Mouse (Mus musculus): ENCODE measurements at regions not wholly inside any gene's neighbourhood (a gene's known extent, or its start where the extent isn't known, plus 50 kb on each side); places are given as distances from the start of the nearest gene placed in this dataset.
A peak's percentile ranks its signal among the peaks of the same experiment; 100 is the strongest.

DNA sequence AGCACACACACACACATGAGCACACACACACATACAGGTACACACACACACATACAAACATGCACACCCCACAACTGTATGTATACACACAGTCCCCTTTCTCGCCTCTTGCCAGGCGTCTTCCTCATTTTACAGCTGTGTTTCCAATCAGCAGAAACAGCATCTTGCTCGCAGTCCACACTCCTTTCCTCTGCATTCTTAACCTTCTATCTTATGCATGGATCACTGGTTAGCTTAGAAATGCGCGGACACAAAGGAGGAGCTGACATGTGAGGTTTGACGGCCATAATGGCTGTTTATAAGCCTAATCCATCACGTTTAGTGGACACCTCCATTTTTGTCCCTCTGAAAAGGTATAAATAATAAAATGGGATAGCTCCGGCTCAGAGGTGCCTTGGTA lies 343.3 kb upstream of the Sall1 start:
- Histone ChIP-seq H3K4me1 (ENCODE audit: control insufficient read depth, insufficient read depth, low read length) (peaks cover 34% of the 10 kb centered on the region), H3K27me3 (ENCODE audit: control insufficient read depth, insufficient read depth, low read length) (no peaks in the 10 kb centered on the region), H3K9me3 (ENCODE audit: control insufficient read depth, low read length) (no peaks in the 10 kb centered on the region), H3K36me3 (ENCODE audit: control insufficient read depth, insufficient read depth, low read length) (no peaks in the 10 kb centered on the region), H3K27ac (ENCODE audit: low read depth, low read length) (no peak overlapping the region), H3K9ac (ENCODE audit: low read length) (no peak overlapping the region), H3K4me3 (ENCODE audit: low read depth, low read length) (no peak overlapping the region), H3K4me2 (peak overlapping the region; percentile 24; the same call in 1 of the 2 replicates)
- 14% methylated on average over 8 of the region's 8 CpGs for WGBS
- DNase-seq (ENCODE audit: low spot score, missing footprints) (no peak), ATAC-seq (ENCODE audit: low FRiP score) (peak; percentile 38; the same call in 1 of the 2 replicates)

DNA sequence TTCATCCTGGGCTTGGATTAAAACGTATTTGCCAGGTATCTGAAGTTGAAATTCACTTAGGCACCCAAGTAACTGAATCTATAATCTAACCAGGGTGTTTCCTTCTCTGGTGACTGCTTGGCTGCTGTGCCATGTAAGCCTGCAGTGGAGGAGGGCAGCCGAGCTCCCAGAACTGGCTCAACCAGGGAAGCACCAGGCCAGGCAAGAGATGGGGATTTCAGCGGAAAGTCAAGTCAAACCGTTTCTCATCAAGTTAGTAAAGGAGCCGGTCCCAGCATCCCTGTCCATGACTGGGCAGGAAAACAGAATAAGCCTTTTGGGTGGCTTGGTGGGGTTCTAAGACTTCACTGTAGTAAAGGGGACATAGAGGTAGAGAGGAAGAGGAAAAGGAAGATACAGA lies 341.1 kb upstream of the Sall1 start:
- Histone ChIP-seq H3K4me2 (no peak overlapping the region), H3K27ac (ENCODE audit: low read depth, low read length) (no peak overlapping the region), H3K9me3 (ENCODE audit: control insufficient read depth, low read length) (no peaks in the 10 kb centered on the region), H3K4me3 (ENCODE audit: low read depth, low read length) (no peak overlapping the region), H3K4me1 (ENCODE audit: control insufficient read depth, insufficient read depth, low read length) (peaks cover 34% of the 10 kb centered on the region), H3K9ac (ENCODE audit: low read length) (no peak overlapping the region), H3K27me3 (ENCODE audit: control insufficient read depth, insufficient read depth, low read length) (no peaks in the 10 kb centered on the region), H3K36me3 (ENCODE audit: control insufficient read depth, insufficient read depth, low read length) (no peaks in the 10 kb centered on the region)
- 77% methylated on average over 5 of the region's 5 CpGs for WGBS
- no peak for ATAC-seq (ENCODE audit: low FRiP score)
- DNase-seq (ENCODE audit: low spot score, missing footprints), result no peak

DNA sequence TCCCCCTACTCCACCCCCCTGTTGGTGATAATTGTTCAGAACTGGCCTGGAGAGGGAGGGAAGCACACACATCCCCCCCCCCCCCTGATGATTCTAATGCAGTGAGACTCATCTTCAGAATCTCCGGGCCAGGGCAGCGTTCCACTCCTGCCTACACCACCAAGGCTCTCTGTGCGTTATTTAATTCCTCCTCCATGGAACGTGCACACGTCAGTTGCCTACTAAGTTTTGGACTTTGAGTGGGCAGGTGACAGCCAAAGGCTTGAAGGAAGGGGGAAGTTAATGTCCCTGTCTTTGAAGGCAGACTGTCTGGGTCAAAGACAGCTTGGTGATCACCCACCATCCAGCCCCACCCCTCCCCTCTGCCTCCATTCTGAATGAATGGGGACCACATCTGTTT lies 339.8 kb upstream of the Sall1 start:
- no peak overlapping the region for H3K4me2 ChIP-seq
- ATAC-seq (ENCODE audit: low FRiP score), result no peak
- no peaks in the 10 kb centered on the region for H3K27me3 ChIP-seq (ENCODE audit: control insufficient read depth, insufficient read depth, low read length)
- H3K27ac ChIP-seq (ENCODE audit: low read depth, low read length), result no peak overlapping the region
- no peaks in the 10 kb centered on the region for H3K9me3 ChIP-seq (ENCODE audit: control insufficient read depth, low read length)
- 47% methylated on average over 5 of the region's 5 CpGs for WGBS
- no peak for DNase-seq (ENCODE audit: low spot score, missing footprints)
- H3K9ac ChIP-seq (ENCODE audit: low read length), result no peak overlapping the region
- H3K4me3 ChIP-seq (ENCODE audit: low read depth, low read length), result no peak overlapping the region
- H3K36me3 ChIP-seq (ENCODE audit: control insufficient read depth, insufficient read depth, low read length), result no peaks in the 10 kb centered on the region
- peaks cover 32% of the 10 kb centered on the region for H3K4me1 ChIP-seq (ENCODE audit: control insufficient read depth, insufficient read depth, low read length)

DNA sequence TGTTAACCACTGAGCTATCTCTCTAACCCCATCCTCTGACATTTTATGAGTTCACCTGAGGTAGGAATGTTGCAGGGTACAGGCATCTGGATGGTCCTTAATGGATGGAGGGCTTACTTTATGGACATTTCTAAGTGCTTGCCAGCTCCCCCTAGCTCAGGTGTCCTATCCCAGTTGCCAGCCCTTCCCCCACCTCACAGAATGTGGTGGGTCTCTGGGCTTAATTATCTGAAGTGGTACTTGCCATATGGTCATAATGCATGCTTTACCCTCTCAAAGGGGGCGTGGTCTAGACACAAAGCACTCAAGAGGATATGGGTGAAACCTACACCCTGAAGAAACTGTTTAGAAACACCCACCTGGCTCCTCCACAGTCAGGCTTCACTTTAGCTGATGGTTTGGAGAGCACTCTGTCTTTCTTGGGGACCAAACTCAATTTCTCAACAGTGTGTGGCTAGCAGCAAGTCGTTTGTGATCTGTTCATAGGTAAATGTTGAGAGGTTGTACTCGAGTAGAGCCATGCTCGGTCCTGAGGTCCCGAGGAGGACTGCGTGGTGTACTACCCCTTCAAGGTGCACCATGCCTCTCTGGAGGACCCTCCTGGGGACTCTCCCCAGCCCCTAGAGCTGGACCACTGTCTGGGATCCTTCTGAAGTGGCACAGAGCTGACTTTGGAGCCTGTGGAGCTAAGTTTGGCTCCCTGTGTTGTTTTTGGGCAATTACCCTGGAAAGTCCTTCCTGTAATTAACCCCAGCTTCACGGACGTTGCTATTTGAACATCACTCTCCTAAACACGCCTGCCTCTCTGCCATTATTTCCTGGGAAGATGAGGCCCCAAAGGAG lies 338.8 kb upstream of the Sall1 start:
- Histone ChIP-seq H3K4me1 (ENCODE audit: control insufficient read depth, insufficient read depth, low read length) (peaks cover 22% of the 10 kb centered on the region), H3K4me3 (ENCODE audit: low read depth, low read length) (no peak overlapping the region), H3K27me3 (ENCODE audit: control insufficient read depth, insufficient read depth, low read length) (no peaks in the 10 kb centered on the region), H3K9ac (ENCODE audit: low read length) (no peak overlapping the region), H3K27ac (ENCODE audit: low read depth, low read length) (no peak overlapping the region; the same call in 1 of the 2 replicates), H3K36me3 (ENCODE audit: control insufficient read depth, insufficient read depth, low read length) (no peaks in the 10 kb centered on the region), H3K9me3 (ENCODE audit: control insufficient read depth, low read length) (no peaks in the 10 kb centered on the region), H3K4me2 (no peak overlapping the region)
- ATAC-seq (ENCODE audit: low FRiP score) (no peak), DNase-seq (ENCODE audit: low spot score, missing footprints) (peak; percentile 79)
- 59% methylated on average over 9 of the region's 9 CpGs for WGBS

DNA sequence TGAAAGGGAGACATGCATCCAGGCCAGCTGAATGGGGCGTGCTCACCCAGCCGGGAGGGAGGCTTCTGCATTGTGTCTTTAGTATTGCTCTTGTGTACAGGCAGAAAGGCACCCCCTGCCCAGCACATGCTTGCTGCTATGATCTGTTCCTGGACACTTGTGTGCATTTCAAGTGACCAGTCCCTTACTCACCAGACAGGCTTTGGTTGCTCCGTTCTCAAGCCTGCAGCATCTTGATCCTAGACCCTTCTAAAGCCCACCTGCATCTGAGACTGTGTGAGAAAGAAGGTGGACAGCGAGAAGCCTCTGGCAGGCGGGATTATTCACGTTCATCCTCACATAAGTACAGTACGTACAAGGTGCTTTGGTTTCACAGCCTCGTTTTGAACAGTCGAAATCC lies 336.5 kb upstream of the Sall1 start:
- H3K27me3 ChIP-seq (ENCODE audit: control insufficient read depth, insufficient read depth, low read length), result no peaks in the 10 kb centered on the region
- no peak overlapping the region for H3K4me3 ChIP-seq (ENCODE audit: low read depth, low read length)
- H3K27ac ChIP-seq (ENCODE audit: low read depth, low read length), result no peak overlapping the region
- H3K9ac ChIP-seq (ENCODE audit: low read length), result no peak overlapping the region
- H3K4me1 ChIP-seq (ENCODE audit: control insufficient read depth, insufficient read depth, low read length), result peaks cover 9% of the 10 kb centered on the region
- H3K9me3 ChIP-seq (ENCODE audit: control insufficient read depth, low read length), result no peaks in the 10 kb centered on the region
- peak; percentile 60 for DNase-seq (ENCODE audit: low spot score, missing footprints)
- H3K4me2 ChIP-seq, result no peak overlapping the region
- ATAC-seq (ENCODE audit: low FRiP score), result no peak
- no peaks in the 10 kb centered on the region for H3K36me3 ChIP-seq (ENCODE audit: control insufficient read depth, insufficient read depth, low read length)
- 75% methylated on average over 9 of the region's 9 CpGs for WGBS

DNA sequence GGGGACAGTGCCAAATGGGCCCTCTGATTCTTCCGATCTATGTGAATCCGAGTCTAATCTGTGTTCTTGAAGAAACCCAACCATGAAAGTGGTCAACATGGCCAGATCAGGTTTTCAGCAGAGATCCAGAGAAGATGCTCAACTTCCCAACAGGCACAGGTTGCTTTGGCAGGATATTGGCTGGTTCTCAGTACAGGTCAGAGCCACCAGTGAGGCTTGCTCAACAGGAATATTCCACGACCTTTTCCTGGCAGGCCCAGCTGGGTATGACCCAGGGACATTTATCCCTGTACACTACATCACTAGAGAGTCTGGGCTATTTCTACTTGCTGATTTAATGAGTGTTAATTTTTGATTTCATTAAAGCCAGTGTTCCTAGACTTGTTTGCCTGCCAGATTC lies 328.8 kb upstream of the Sall1 start:
- H3K4me1 ChIP-seq (ENCODE audit: control insufficient read depth, insufficient read depth, low read length), result peaks cover 3% of the 10 kb centered on the region; the same call in 1 of the 2 replicates
- H3K4me2 ChIP-seq, result no peak overlapping the region
- H3K4me3 ChIP-seq (ENCODE audit: low read depth, low read length), result no peak overlapping the region
- ATAC-seq (ENCODE audit: low FRiP score) (no peak), DNase-seq (ENCODE audit: low spot score, missing footprints) (no peak)
- no peak overlapping the region for H3K9ac ChIP-seq (ENCODE audit: low read length)
- no peak overlapping the region for H3K27ac ChIP-seq (ENCODE audit: low read depth, low read length)
- H3K27me3 ChIP-seq (ENCODE audit: control insufficient read depth, insufficient read depth, low read length), result no peaks in the 10 kb centered on the region
- no peaks in the 10 kb centered on the region for H3K9me3 ChIP-seq (ENCODE audit: control insufficient read depth, low read length)
- 82% methylated on average over 3 of the region's 3 CpGs for WGBS
- H3K36me3 ChIP-seq (ENCODE audit: control insufficient read depth, insufficient read depth, low read length), result no peaks in the 10 kb centered on the region

DNA sequence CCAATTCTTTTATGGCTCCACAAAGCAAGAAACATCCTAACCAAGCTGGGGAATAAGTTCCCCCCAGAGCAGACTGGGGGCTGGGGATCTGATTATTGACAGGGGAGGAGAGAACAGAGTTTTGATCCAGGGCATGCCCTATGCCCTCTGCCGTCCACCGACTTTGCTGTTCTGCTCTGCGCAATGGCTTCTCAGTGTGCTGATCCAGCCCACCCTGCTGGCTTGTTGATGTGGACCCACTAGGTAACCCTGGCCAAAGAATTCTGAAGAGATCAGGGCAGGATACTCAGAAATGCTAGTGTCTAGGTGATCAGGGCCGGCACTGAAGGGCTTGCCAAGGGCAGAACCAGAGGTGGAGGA lies 327.8 kb upstream of the Sall1 start:
- Histone ChIP-seq H3K4me3 (ENCODE audit: low read depth, low read length) (no peak overlapping the region), H3K4me1 (ENCODE audit: control insufficient read depth, insufficient read depth, low read length) (peaks cover 3% of the 10 kb centered on the region; the same call in 1 of the 2 replicates), H3K36me3 (ENCODE audit: control insufficient read depth, insufficient read depth, low read length) (no peaks in the 10 kb centered on the region), H3K4me2 (no peak overlapping the region), H3K9me3 (ENCODE audit: control insufficient read depth, low read length) (no peaks in the 10 kb centered on the region), H3K27ac (ENCODE audit: low read depth, low read length) (no peak overlapping the region), H3K27me3 (ENCODE audit: control insufficient read depth, insufficient read depth, low read length) (no peaks in the 10 kb centered on the region), H3K9ac (ENCODE audit: low read length) (no peak overlapping the region)
- ATAC-seq (ENCODE audit: low FRiP score), result no peak
- WGBS, result 47% methylated on average over 4 of the region's 4 CpGs
- DNase-seq (ENCODE audit: low spot score, missing footprints), result peak; percentile 56

DNA sequence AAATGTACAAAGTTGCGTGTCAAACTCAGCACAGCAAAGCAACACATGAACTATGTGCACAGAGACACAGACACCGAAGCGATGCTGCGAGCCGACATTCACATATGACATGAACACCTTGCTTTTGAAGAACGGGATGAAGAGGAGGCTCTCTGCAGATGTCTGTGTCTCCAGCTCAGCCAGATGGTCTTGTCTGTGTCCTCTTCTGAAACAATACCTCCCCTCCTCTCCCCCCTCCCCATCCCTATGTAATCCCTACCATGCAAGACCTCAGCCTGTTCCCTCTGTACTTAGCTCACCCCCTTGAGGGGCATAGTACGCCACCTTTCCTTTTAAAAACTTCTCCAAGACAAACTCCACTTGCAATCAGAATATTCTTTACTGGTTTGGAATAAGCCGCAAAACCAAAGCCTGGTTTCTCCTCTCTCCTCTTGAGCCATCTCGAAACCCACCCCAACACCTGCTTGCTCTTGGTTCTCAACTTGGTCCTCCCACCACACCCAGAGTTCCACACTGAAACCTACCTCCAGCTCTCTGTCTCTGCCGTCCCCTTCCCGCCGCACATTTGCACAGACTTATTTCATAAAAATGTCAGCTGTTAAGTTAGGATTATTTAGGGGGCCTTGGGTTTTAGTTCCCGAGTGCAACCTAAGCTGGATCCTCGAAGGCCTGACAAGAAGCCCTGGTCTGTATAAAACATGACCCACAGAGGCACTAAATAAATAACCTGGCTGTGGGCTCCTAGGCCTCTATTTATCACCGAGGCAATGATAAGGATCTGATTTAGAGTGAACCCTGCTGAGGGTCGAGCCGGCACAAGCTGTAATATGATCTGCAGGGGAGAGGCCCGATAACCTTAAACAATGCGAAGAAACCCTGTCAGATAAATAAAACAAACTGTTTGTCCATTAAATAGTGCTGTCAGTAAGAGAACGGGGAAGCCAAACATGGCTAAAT lies 327.1 kb upstream of the Sall1 start:
- Histone ChIP-seq H3K27me3 (ENCODE audit: control insufficient read depth, insufficient read depth, low read length) (no peaks in the 10 kb centered on the region), H3K4me2 (no peak overlapping the region), H3K27ac (ENCODE audit: low read depth, low read length) (no peak overlapping the region), H3K9me3 (ENCODE audit: control insufficient read depth, low read length) (no peaks in the 10 kb centered on the region), H3K4me1 (ENCODE audit: control insufficient read depth, insufficient read depth, low read length) (peaks cover 3% of the 10 kb centered on the region; the same call in 1 of the 2 replicates), H3K36me3 (ENCODE audit: control insufficient read depth, insufficient read depth, low read length) (no peaks in the 10 kb centered on the region), H3K4me3 (ENCODE audit: low read depth, low read length) (no peak overlapping the region), H3K9ac (ENCODE audit: low read length) (no peak overlapping the region)
- 63% methylated on average over 20 of the region's 20 CpGs for WGBS
- peak; percentile 79 for DNase-seq (ENCODE audit: low spot score, missing footprints)
- no peak for ATAC-seq (ENCODE audit: low FRiP score)

DNA sequence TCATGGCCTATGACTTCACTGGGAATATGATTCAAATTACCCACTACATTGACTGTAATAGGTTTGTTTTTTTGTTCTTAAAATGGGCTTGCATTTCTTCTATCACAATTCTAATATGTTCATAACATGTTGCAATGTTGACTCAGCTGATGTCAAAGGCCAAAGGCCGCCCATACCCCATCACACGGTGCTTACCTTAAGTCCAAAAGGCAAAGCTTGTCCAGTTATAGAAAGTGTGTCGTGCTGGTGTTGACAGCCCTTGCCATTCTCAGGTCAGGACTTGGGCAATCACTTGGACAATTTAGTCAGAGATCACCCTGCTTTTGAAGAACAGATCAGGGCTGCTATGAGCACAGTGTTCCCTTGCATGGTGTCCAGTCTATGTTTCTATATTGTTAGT lies 321.5 kb upstream of the Sall1 start:
- DNase-seq (ENCODE audit: low spot score, missing footprints), result no peak
- 87% methylated on average over 3 of the region's 3 CpGs for WGBS
- Histone ChIP-seq H3K9ac (ENCODE audit: low read length) (no peak overlapping the region), H3K9me3 (ENCODE audit: control insufficient read depth, low read length) (no peaks in the 10 kb centered on the region), H3K4me2 (no peak overlapping the region), H3K27ac (ENCODE audit: low read depth, low read length) (no peak overlapping the region), H3K27me3 (ENCODE audit: control insufficient read depth, insufficient read depth, low read length) (no peaks in the 10 kb centered on the region), H3K4me3 (ENCODE audit: low read depth, low read length) (no peak overlapping the region), H3K4me1 (ENCODE audit: control insufficient read depth, insufficient read depth, low read length) (no peaks in the 10 kb centered on the region), H3K36me3 (ENCODE audit: control insufficient read depth, insufficient read depth, low read length) (no peaks in the 10 kb centered on the region)
- ATAC-seq (ENCODE audit: low FRiP score), result no peak
